Mouse (Mus musculus): ENCODE measurements at regions not wholly inside any gene's neighbourhood (a gene's known extent, or its start where the extent isn't known, plus 50 kb on each side); places are given as distances from the start of the nearest gene placed in this dataset.

- no peak for TF ChIP-seq CTCF (IDR thresholded peaks at IDR 0.05)
- no peak for TF ChIP-seq EP300 (IDR thresholded peaks at IDR 0.05)
These were observed 260.3 kb upstream of the Gm9747 start for GRCm38 (mm10) chr1:81972575-81972974.

All from lung, postnatal 0 days (tissue).